Mouse (Mus musculus) urinary bladder, postnatal 4 days (tissue): Measurements from ENCODE around the gene Sept8.
A peak's percentile ranks its signal among the peaks of the same experiment; 100 is the strongest.
"Not testable (repeated sequence)": the region's sequence is repeated elsewhere in the genome, so short reads cannot be mapped to it uniquely, and the experiment has no call there.

ENCODE experiments used
- DNase-seq, 2 experiments: peaks; one replicate each; pipeline ENCODE4 v3.0.0; 2021 to 2022; ENCODE audit warnings: low spot score in 2 of 2

Sept8 gene

GRCm38 (mm10) chr11:53524905-53525304 lies 5.8 kb downstream of the Sept8 start:
- no peak for DNase-seq

- DNase-seq: no peak
Measured at GRCm38 (mm10) chr11:53525461-53525860, 6.4 kb downstream of the Sept8 start.

DNA sequence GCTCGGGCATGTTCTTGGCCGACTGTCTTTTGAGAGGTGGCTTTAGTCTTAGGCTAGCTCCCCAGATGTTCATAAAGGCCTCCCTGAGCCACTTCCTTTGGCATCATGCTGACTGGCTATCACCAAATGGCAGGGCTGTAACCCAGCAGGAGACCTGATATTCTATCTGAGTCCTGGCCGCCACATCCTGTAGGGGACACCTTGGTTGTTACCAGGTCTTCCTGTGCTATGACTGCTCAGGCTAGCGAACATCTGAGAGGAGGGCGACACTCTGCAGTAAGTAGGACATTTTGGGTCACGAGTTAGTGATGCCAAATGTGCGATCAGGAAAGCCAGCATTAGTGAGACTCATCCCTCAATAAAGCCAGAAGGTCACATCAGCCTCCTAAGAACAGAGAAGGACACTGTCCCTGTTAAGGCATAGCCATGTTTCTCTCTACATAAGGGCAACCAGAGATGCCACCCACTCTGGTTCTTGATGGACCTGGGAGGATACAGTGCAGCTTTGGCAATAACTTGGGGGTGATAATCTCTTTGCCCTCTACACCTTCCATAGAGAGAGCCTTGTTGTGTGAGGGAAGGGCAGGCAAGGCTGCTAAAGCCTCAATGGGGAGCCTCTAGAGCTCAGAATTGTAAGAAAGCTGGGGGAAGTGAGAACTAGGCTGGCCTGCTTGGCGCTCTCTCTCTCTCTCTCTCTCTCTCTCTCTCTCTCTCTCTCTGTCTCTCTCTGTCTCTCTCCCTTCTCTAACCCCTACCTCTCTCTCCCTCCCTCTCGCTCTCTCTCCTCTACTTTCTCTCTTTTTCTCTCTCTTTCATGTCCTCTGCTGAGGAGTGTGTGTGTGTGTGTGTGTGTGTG lies 9.6 kb downstream of the Sept8 start:
- DNase-seq: no peak

DNA sequence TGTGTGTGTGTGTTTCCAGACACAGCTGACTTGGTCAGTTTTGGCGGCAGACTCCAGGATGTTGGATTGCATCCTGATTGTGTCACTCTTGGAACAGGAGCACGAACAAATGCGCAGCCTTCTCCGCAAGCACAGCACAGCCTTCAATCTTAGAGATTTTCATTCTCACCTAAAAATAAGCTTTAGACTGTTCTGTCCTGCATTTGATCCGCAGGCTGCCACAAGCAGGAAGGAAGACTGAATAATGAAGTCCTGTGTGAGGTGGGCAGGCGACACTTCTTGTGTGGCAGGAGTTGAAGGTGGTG lies 10.1 kb downstream of the Sept8 start:
- DNase-seq: peak in 1 of 2 experiments; percentile 56

- DNase-seq: no peak
Measured at GRCm38 (mm10) chr11:53530001-53530400, 10.9 kb downstream of the Sept8 start.

GRCm38 (mm10) chr11:53531578-53532230 lies 12.6 kb downstream of the Sept8 start:
- no peak for DNase-seq

- DNase-seq: no peak
Measured at GRCm38 (mm10) chr11:53532231-53532620, 13.2 kb downstream of the Sept8 start.

- DNase-seq: no peak
Measured at GRCm38 (mm10) chr11:53539002-53539491, 20.0 kb downstream of the Sept8 start.

- no peak for DNase-seq
Measured at GRCm38 (mm10) chr11:53540394-53540793, 21.3 kb downstream of the Sept8 start.

- DNase-seq: no peak
Measured at GRCm38 (mm10) chr11:53541222-53541621, 22.2 kb downstream of the Sept8 start.

GRCm38 (mm10) chr11:53543021-53543420 lies 24.0 kb downstream of the Sept8 start:
- DNase-seq: no peak

GRCm38 (mm10) chr11:53546271-53546670 lies 27.2 kb downstream of the Sept8 start:
- DNase-seq: no peak

DNA sequence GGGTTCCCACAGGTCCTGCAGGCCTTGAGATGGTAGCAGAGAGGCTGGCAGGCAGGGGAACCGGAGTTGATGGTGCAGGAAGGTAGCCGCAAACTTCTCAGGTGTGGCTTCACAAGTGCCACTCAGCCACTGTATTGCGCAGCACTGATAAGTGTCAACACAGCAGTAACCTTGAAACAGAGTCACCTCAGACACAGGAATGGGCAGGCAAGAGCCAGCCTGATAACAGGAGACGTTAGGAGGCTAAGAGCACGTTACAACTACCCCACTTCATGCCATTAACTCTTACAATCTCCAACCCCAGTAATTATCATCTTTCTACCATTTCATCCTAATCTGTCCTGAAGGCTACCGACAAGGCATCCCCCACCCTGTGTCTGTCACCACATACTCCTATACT lies 28.5 kb downstream of the Sept8 start:
- DNase-seq: no peak

DNA sequence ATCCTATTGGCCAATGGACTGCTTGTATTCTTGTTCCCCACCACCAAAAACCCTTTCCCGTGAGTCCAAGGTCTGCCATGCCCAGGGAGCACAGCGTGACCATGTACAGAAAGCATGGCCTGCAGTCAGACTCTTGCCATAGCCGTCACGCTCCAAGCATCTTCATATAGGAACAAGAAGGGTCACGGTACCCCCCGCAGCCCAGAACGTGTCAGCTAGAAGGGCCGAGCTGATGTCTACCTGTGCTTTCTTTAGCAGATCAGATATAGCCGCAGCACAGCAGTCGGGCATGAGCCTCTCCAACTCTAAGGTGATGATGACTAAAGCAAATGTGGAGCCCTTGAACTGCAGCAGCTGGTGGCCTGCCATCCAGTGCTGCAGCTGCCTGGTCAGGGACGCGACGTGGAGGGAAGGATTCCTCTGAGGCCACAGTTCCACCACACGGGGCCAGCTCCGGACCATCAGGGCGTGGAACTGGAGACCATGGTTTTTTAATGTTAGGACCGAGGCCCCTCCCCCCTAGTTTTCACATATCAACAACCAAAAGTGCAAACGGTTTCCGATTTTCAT lies 29.1 kb downstream of the Sept8 start:
- no peak for DNase-seq

DNA sequence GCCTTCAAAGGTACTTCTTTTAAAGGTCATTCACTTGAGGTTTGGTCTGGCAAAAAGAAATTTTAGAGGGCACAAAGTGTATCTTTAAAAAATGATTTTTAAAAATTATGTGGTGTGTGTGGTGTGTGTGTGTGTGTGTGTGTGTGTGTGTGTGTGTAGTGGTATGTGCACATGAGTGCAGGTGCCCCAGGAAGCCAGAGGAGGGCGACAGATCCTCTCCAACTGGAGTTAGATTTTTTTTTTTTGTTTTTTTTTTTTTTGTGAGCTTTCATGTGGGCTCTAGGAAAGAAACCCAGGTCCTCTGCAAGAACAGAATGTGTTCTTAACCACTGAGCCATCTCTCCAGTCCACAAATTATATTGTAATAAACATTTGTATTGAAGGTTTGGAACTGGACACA lies 31.7 kb downstream of the Sept8 start:
- DNase-seq: no peak

- no peak for DNase-seq
Measured at GRCm38 (mm10) chr11:53551754-53552153, 32.7 kb downstream of the Sept8 start.

- not testable (repeated sequence) for DNase-seq
Measured at GRCm38 (mm10) chr11:53556529-53556928, 37.5 kb downstream of the Sept8 start.

GRCm38 (mm10) chr11:53557992-53558391 lies 38.9 kb downstream of the Sept8 start:
- DNase-seq: not testable (repeated sequence)

DNA sequence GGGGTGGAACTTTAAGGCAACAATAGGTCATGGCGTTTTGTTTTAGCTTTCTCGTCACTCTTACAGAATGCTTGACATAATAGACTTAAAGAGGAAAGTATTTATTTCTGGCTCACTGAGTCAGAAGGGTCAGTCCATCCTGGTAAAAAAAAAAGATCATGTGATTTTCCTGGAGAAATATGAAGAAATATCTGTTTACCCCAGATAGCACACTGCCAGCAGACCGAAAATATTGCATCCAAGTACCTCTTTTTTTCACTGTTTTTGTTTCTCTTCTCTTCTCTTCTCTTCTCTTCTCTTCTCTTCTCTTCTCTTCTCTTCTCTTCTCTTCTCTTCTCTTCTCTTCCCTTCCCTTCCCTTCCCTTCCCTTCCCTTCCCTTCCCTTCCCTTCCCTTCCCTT lies 40.9 kb downstream of the Sept8 start:
- DNase-seq: not testable (repeated sequence)

- DNase-seq: no peak
Measured at GRCm38 (mm10) chr11:53561986-53562385, 42.9 kb downstream of the Sept8 start.

DNA sequence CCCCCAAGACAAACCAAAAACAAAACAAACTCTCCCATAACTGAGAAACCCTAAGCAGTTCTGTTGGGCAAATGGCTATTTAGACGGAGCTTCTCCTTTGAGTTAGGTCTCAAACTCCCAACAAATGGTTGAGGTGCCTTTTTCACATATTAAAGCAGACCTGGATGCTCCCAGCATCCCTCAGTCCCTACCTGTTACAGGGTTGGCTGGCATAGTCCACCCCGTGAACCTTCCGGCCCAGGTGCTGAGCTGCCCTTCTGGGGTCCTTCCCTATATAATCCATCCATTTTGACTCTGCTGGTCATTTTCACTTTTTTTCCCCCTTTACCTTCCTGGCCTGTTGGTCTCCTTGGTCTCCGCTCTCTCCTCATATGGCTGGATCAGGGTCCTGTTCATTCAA lies 47.6 kb downstream of the Sept8 start:
- DNase-seq: no peak

- peak; percentile 92 for DNase-seq
Measured at GRCm38 (mm10) chr11:53567224-53568014, 48.4 kb downstream of the Sept8 start, which contains the start of gene Kif3a. Gene Kif3a, plus strand, starts transcription at chr11:53567379.
